Mouse (Mus musculus) stomach, embryonic 15.5 days (tissue): ENCODE measurements around the gene Nlrp9b. TPM values are rescaled to one million over a fixed set of nuclear protein-coding genes. Genes with fewer than 3 reads are reported as not detected.
"Not testable (repeated sequence)": the region's sequence is repeated elsewhere in the genome, so short reads cannot be mapped to it uniquely, and the experiment has no call there.

Experiments used
- ATAC-seq: fragments of 200-750 bp; cut with Nextera tagmentation; 2 replicates; pipeline ENCODE4 v1.8.0; 2017; ENCODE audit warnings: low read depth, moderate number of reproducible peaks, moderate TSS enrichment; ENCODE audit not compliant: insufficient read depth, low FRiP score
- H3K27ac ChIP-seq: fragments of 300-500 bp; sonication (generic); 2 replicates; pipeline ENCODE4 v1.5.1; 2015; ENCODE audit warnings: mild to moderate bottlenecking, inconsistent platforms
- H3K27me3 ChIP-seq: fragments of 300-500 bp; sonication (generic); replicated peaks from 2 replicates; pipeline ENCODE4 v1.6.1; 2015; ENCODE audit warnings: inconsistent platforms
- H3K36me3 ChIP-seq: fragments of 300-500 bp; sonication (generic); 2 replicates; pipeline ENCODE4 v1.6.1; 2015; ENCODE audit warnings: inconsistent platforms
- H3K4me1 ChIP-seq: fragments of 300-500 bp; sonication (generic); 2 replicates; pipeline ENCODE4 v1.6.1; 2015; ENCODE audit warnings: inconsistent platforms
- H3K4me2 ChIP-seq: fragments of 300-500 bp; sonication (generic); 2 replicates; pipeline ENCODE4 v1.6.1; 2015; ENCODE audit warnings: mild to moderate bottlenecking, inconsistent platforms
- H3K4me3 ChIP-seq: fragments of 300-500 bp; sonication (generic); replicated peaks from 2 replicates; pipeline ENCODE4 v1.5.1; 2015; ENCODE audit warnings: inconsistent platforms
- H3K9ac ChIP-seq: fragments of 300-500 bp; sonication (generic); 2 replicates; pipeline ENCODE4 v1.6.1; 2015; ENCODE audit warnings: inconsistent platforms
- H3K9me3 ChIP-seq: fragments of 300-500 bp; sonication (generic); 2 replicates; pipeline ENCODE4 v1.6.1; 2016; ENCODE audit warnings: inconsistent platforms
- WGBS: fragments of 180-500 bp; shearing (Covaris S2); methylation state at CpG from one replicate; pipeline ENCODE4 v1.1.7; 2015; 5-methylcytosine and 5-hydroxymethylcytosine counted together
- polyA plus RNA-seq: library from polyadenylated mRNA; unstranded; fragments of >200 nt; fragmentation: Nextera tagmentation; extraction: Ambion mirVana; gene quantifications from 2 replicates; pipeline ENCODE4 v1.2.1, GENCODE M21; 2015

The Nlrp9b gene
- polyA plus RNA-seq, 1 experiment from 2014 or later: not detected

GRCm38 (mm10) chr7:19964985-19965579 is 26.2 kb upstream of the Nlrp9b start, which contains the start of gene Ceacam20:
Gene Ceacam20 (plus strand): TSS chr7:19965412.
- no peaks in the 10 kb centered on the region for H3K36me3 ChIP-seq
- H3K9me3 ChIP-seq: no peaks in the 10 kb centered on the region
- 71% methylated on average over 7 of the region's 7 CpGs for WGBS
- no peak for ATAC-seq
- no peaks in the 10 kb centered on the region for H3K4me1 ChIP-seq
- no peak within 1 kb of the TSS for H3K4me2 ChIP-seq
- no peak within 1 kb of the TSS for H3K27ac ChIP-seq
- no peak within 1 kb of the TSS for H3K9ac ChIP-seq
- no peaks in the 10 kb centered on the region for H3K27me3 ChIP-seq
- H3K4me3 ChIP-seq: no peak within 1 kb of the TSS

- Histone ChIP-seq H3K27me3 (no peaks in the 10 kb centered on the region), H3K9ac (no peak overlapping the region), H3K4me3 (no peak overlapping the region), H3K9me3 (no peaks in the 10 kb centered on the region), H3K4me1 (no peaks in the 10 kb centered on the region), H3K27ac (no peak overlapping the region), H3K36me3 (no peaks in the 10 kb centered on the region), H3K4me2 (no peak overlapping the region)
- no peak for ATAC-seq
- 72% methylated on average over 3 of the region's 3 CpGs for WGBS
These were observed 22.2 kb upstream of the Nlrp9b start for GRCm38 (mm10) chr7:19969106-19969505.

- no peaks in the 10 kb centered on the region for H3K27me3 ChIP-seq
- ATAC-seq: no peak
- no peak overlapping the region for H3K4me2 ChIP-seq
- H3K9me3 ChIP-seq: no peaks in the 10 kb centered on the region
- no peak overlapping the region for H3K4me3 ChIP-seq
- H3K4me1 ChIP-seq: no peaks in the 10 kb centered on the region
- WGBS: 96% methylated on average over 4 of the region's 4 CpGs
- H3K36me3 ChIP-seq: no peaks in the 10 kb centered on the region
- H3K27ac ChIP-seq: no peak overlapping the region
- no peak overlapping the region for H3K9ac ChIP-seq
These were observed 21.6 kb upstream of the Nlrp9b start for GRCm38 (mm10) chr7:19969541-19970090.

GRCm38 (mm10) chr7:19970196-19970595 is 21.1 kb upstream of the Nlrp9b start:
- no peaks in the 10 kb centered on the region for H3K27me3 ChIP-seq
- no peak for ATAC-seq
- H3K36me3 ChIP-seq: no peaks in the 10 kb centered on the region
- H3K9me3 ChIP-seq: no peaks in the 10 kb centered on the region
- no peak overlapping the region for H3K4me3 ChIP-seq
- no peaks in the 10 kb centered on the region for H3K4me1 ChIP-seq
- no peak overlapping the region for H3K4me2 ChIP-seq
- WGBS: 92% methylated on average over 8 of the region's 8 CpGs
- no peak overlapping the region for H3K9ac ChIP-seq
- no peak overlapping the region for H3K27ac ChIP-seq

GRCm38 (mm10) chr7:19971516-19971915 is 19.7 kb upstream of the Nlrp9b start:
- Histone ChIP-seq H3K27me3 (no peaks in the 10 kb centered on the region), H3K9ac (no peak overlapping the region), H3K9me3 (no peaks in the 10 kb centered on the region), H3K4me1 (no peaks in the 10 kb centered on the region), H3K4me3 (no peak overlapping the region), H3K4me2 (no peak overlapping the region), H3K27ac (no peak overlapping the region), H3K36me3 (no peaks in the 10 kb centered on the region)
- no peak for ATAC-seq
- WGBS: 83% methylated on average over 4 of the region's 4 CpGs

GRCm38 (mm10) chr7:19996721-19997120 is 5.5 kb downstream of the Nlrp9b start:
- 62% methylated on average over 3 of the region's 3 CpGs for WGBS
- not testable (repeated sequence) for H3K36me3 ChIP-seq, H3K4me2 ChIP-seq, H3K9ac ChIP-seq, H3K27ac ChIP-seq, ATAC-seq, H3K4me1 ChIP-seq, H3K27me3 ChIP-seq, H3K9me3 ChIP-seq, H3K4me3 ChIP-seq

- ATAC-seq: no peak
These were observed 18.7 kb downstream of the Nlrp9b start for GRCm38 (mm10) chr7:20009987-20010386.

GRCm38 (mm10) chr7:20064100-20064499 is 72.8 kb downstream of the Nlrp9b start:
- H3K4me1 ChIP-seq, H3K36me3 ChIP-seq, H3K4me3 ChIP-seq, ATAC-seq, H3K27me3 ChIP-seq, H3K9me3 ChIP-seq, H3K9ac ChIP-seq, H3K4me2 ChIP-seq, H3K27ac ChIP-seq: not testable (repeated sequence)
- 68% methylated on average over 4 of the region's 4 CpGs for WGBS

More at GRCm38 (mm10) chr7:20009987-20010386, 18.7 kb downstream of the Nlrp9b start:
- Histone ChIP-seq H3K4me3 (no peak overlapping the region), H3K27me3 (no peaks in the 10 kb centered on the region), H3K36me3 (no peaks in the 10 kb centered on the region), H3K4me1 (no peaks in the 10 kb centered on the region), H3K9me3 (no peaks in the 10 kb centered on the region), H3K9ac (no peak overlapping the region), H3K4me2 (no peak overlapping the region), H3K27ac (no peak overlapping the region)
- 72% methylated on average over 2 of the region's 2 CpGs for WGBS

- not testable (repeated sequence) for H3K4me3 ChIP-seq, ATAC-seq
- 69% methylated on average over 18 of the region's 18 CpGs for WGBS
These were observed 86.9 kb downstream of the Nlrp9b start for GRCm38 (mm10) chr7:20078118-20078517.

GRCm38 (mm10) chr7:20099380-20099779 is 108.1 kb downstream of the Nlrp9b start, which contains the start of gene Vmn1r91:
Gene Vmn1r91 (plus strand): TSS chr7:20099680.
- H3K27me3 ChIP-seq, H3K4me2 ChIP-seq, ATAC-seq, H3K4me1 ChIP-seq, H3K9ac ChIP-seq, H3K4me3 ChIP-seq, H3K36me3 ChIP-seq, H3K9me3 ChIP-seq, H3K27ac ChIP-seq: not testable (repeated sequence)
- 80% methylated on average over 5 of the region's 5 CpGs for WGBS

More at GRCm38 (mm10) chr7:20078118-20078517, 86.9 kb downstream of the Nlrp9b start:
- not testable (repeated sequence) for H3K4me2 ChIP-seq, H3K4me1 ChIP-seq, H3K27me3 ChIP-seq, H3K27ac ChIP-seq, H3K9ac ChIP-seq, H3K9me3 ChIP-seq, H3K36me3 ChIP-seq

- not testable (repeated sequence) for H3K9ac ChIP-seq, H3K4me1 ChIP-seq, H3K36me3 ChIP-seq, H3K4me2 ChIP-seq, H3K9me3 ChIP-seq, H3K27me3 ChIP-seq, ATAC-seq, H3K4me3 ChIP-seq, H3K27ac ChIP-seq
- WGBS: no CpG with 5 or more reads among the region's 2 CpGs
These were observed 131.2 kb downstream of the Nlrp9b start, which contains the start of gene Gm16442 for GRCm38 (mm10) chr7:20122479-20122878. Gene Gm16442 (minus strand): TSS chr7:20122579.
